ENCODE assay signal across 23 mouse cellular contexts in genomic region chr16:43672697-43673096, GRCm38 (mm10). TPM values are rescaled to one million over a fixed set of nuclear protein-coding genes. Genes with fewer than 3 reads are reported as not detected.
DNase-seq lines count a peak whose midpoint lies in the region; ATAC-seq and TF ChIP-seq lines count a peak whose summit lies in the region.
"Had no signal": no experiment of that assay in that cellular context is flagged by ENCODE, and none has a peak within 500 bp of the region (broad histone marks: within the 10 kb centered on the region; RNA-seq: fewer than 3 reads in every experiment).

No protein-coding gene starts in this region.

- TF ChIP-seq CTCF in CH12.LX (conservative IDR thresholded peaks at IDR 0.05 in 1 of 2, IDR thresholded peaks at IDR 0.05 in 1 of 2; ENCODE audit: low read depth in 2 of 2, low read length in 2 of 2) = no peak

- peak; percentile 41; the same call in 1 of the 2 replicates for TF ChIP-seq EP300 in CH12.LX (IDR thresholded peaks at IDR 0.05; ENCODE audit: low read length)

- in situ Hi-C loops in CH12.LX (cut with MboI; ENCODE audit: low pct_ligation_motif_present, low pct_unique_long_range_greater_than_20kb, low sequenced_read_pairs) = no loop called here

- TF ChIP-seq RAD21 in CH12.LX (IDR thresholded peaks at IDR 0.05; ENCODE audit: low read depth, low read length) = no peak

- peaks cover 20 to 30% of the 10 kb centered on the region in 2 experiments for H3K4me1 ChIP-seq in CH12.LX (ENCODE audit: control insufficient read depth in 1 of 2, insufficient read depth in 2 of 2)

- no peak for DNase-seq in CH12.LX (ENCODE audit: extremely low read depth)
- no peak for DNase-seq in spleen, postnatal 4 days (ENCODE audit: low spot score in 2 of 2)
- no peak for DNase-seq in spleen, adult 18-20 months
- no peak for DNase-seq in B cell, adult 2 months
- DNase-seq: adrenal gland, adult 2 months; adrenal gland, adult 8-10 months; adrenal gland, postnatal 10 days; adrenal gland, postnatal 14 days; adrenal gland, postnatal 25 days; adrenal gland, postnatal 36 days; cerebellum, adult 11 months; cerebellum, adult 11-12 months; cerebellum, adult 18-20 months; cerebellum, adult 2 months; cerebellum, adult 8-10 months had no signal

- no peaks in the 10 kb centered on the region for H3K79me2 ChIP-seq in CH12.LX (replicated peaks; ENCODE audit: control insufficient read depth, extremely low read depth, insufficient read depth, poor library complexity, severe bottlenecking)

- no peak overlapping the region for H3K27ac ChIP-seq in CH12.LX (ENCODE audit: insufficient read depth, low read depth)

- peak; percentile 51; the same call in 1 of the 2 replicates for ATAC-seq in megakaryocyte, adult 5-6 weeks (ENCODE audit: poor library complexity, severe bottlenecking)
- ATAC-seq in monocyte, adult 5-6 weeks (replicated peaks; ENCODE audit: insufficient number of reproducible peaks, low FRiP score, low TSS enrichment, poor library complexity, severe bottlenecking) = 0 out of 2 replicates have a peak, but pooled peaks have one; percentile 35
- ATAC-seq: activated CD4-positive, CD25-positive, alpha-beta regulatory T cell, adult 4 months; CD4-positive, CD25-positive, alpha-beta regulatory T cell, adult 4 months; Patski had no signal

- dilution Hi-C loops in CH12.LX (cut with MboI; ENCODE audit: extremely low pct_ligation_motif_present, extremely low pct_unique_long_range_greater_than_20kb, low sequenced_read_pairs) = no loop called here

- H3K4me3 ChIP-seq in CH12.LX (replicated peaks in 1 of 3; ENCODE audit: low read depth in 2 of 3, low read length in 2 of 3, poor library complexity in 1 of 3) = no peak overlapping the region

- H3K27me3 ChIP-seq in CH12.LX (replicated peaks) = no peaks in the 10 kb centered on the region
- H3K27me3 ChIP-seq: Patski had no signal

- no peaks in the 10 kb centered on the region for H3K36me3 ChIP-seq in CH12.LX (replicated peaks in 1 of 2; ENCODE audit: control insufficient read depth in 1 of 2, insufficient read depth in 1 of 2, low read length in 1 of 2)
- H3K36me3 ChIP-seq: G1E had no signal

- H3K4me2 ChIP-seq in CH12.LX (ENCODE audit: insufficient read depth, low read depth, poor library complexity, severe bottlenecking) = no peak overlapping the region

- peaks cover 3% of the 10 kb centered on the region for H3K9me3 ChIP-seq in CH12.LX (replicated peaks; ENCODE audit: low read length)
- H3K9me3 ChIP-seq: G1E had no signal

- no peak for TF ChIP-seq POLR2A in CH12.LX (IDR thresholded peaks at IDR 0.05; ENCODE audit: low read depth, low read length)

- H3K9ac ChIP-seq in CH12.LX (ENCODE audit: insufficient read depth, low read depth) = no peak overlapping the region

TF ChIP-seq in CH12.LX, 34 proteins besides CTCF, POLR2A, EP300 and RAD21:
- TF ChIP-seq TCF12 (IDR thresholded peaks at IDR 0.05; ENCODE audit: low read depth, low read length) = peak; percentile 75; the same call in 1 of the 2 replicates
- 0 out of 2 replicates have a peak, but pooled peaks have one; percentile 13 for TF ChIP-seq TBP (conservative IDR thresholded peaks at IDR 0.05; ENCODE audit: low read depth, low read length)
- TF ChIP-seq IRF4 (IDR thresholded peaks at IDR 0.05; ENCODE audit: low read depth, low read length) = 0 out of 2 replicates have a peak, but pooled peaks have one; percentile 8
- 0 out of 2 replicates have a peak, but pooled peaks have one; percentile 2 for TF ChIP-seq MYC (IDR thresholded peaks at IDR 0.05; ENCODE audit: low read depth, low read length)
- TF ChIP-seq JUN (IDR thresholded peaks at IDR 0.05; ENCODE audit: insufficient read depth, low read depth, low read length) = no peak
- TF ChIP-seq ZMIZ1 (IDR thresholded peaks at IDR 0.05; ENCODE audit: low read depth, low read length) = no peak
- TF ChIP-seq KAT2A (IDR thresholded peaks at IDR 0.05; ENCODE audit: insufficient replicate concordance, low read length) = no peak
TF ChIP-seq in CH12.LX: peak in this region for 4.

RNA-seq across cellular contexts. Expression of gene Tigit, which starts 8.8 kb away (rescaled TPM):
- 59.3 and 67.2 TPM in 2 replicates for total RNA-seq in CH12.LX (2012; rRNA removed)
- total RNA-seq in CH12.LX (2014; rRNA removed) = 13.6 and 17.5 TPM in 2 replicates
- polyA plus RNA-seq in CH12.LX (2012; ENCODE audit: insufficient read length, low read depth) = 54.5 and 55.4 TPM in 2 replicates
- total RNA-seq in megakaryocyte, adult 5-6 weeks (2015) = 0.40 TPM in 1 of 2 replicates, not detected in the other
- not detected in 2 replicates for total RNA-seq in megakaryocyte, adult 5-6 weeks (2017)
- 5.7 to 20.8 TPM (median 19.6 TPM) in 3 replicates for total RNA-seq in monocyte, adult 5-6 weeks (2017)
- total RNA-seq: adrenal gland, postnatal 10 days; adrenal gland, postnatal 14 days; adrenal gland, postnatal 25 days; adrenal gland, postnatal 36 days; adrenal gland, postnatal 4 days; G1E had no signal
- polyA plus RNA-seq: brain, embryonic 14.5 days; cerebellum, adult 2 months; G1E; Patski had no signal
